Mouse (Mus musculus) urinary bladder, adult 2 months (tissue): ENCODE data around the gene Limk1. TPM values are rescaled to one million over a fixed set of nuclear protein-coding genes. Genes with fewer than 3 reads are reported as not detected.

ENCODE experiments used
- DNase-seq: peaks from one replicate; pipeline ENCODE4 v3.0.0; 2022; ENCODE audit warnings: low spot score
- polyA plus RNA-seq: library from polyadenylated mRNA; depleted of rRNA; stranded (reverse); fragments of >200 nt; gene quantifications from 2 replicates; pipeline ENCODE4 v1.2.3, GENCODE M21; 2012; rRNA removed

The Limk1 gene
- 10.6 and 12.6 TPM in 2 replicates for polyA plus RNA-seq

DNA sequence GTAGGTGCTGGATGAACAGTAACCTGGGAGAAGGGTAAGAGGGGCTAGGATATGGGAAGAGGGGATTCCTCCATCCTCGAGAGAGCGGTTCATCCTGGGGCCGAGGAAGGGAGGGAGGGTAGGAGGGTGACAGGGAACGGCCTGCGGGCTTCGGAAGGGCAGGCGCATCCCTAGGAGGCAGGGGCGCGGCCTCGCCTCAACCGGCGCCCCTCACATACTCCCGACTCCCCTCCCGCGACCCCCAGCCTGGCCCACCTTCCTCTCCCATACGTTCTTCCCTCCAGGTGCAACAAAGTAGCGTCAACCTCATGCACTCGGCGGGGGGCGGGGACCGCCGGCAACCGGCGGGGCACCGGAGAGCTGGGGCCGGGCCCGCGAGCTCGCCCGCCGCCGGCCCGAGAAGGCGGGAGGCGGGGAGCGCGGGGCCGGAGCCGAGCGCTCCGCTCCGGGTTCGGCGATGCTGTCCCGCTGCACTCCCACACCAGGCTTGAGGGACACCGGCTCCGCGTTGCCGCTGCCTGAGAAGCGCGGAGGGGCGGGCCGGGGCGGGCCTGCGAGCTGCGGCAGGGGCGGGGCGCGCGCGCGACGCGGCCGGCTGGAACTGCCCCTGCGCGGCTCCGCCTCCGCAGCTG, at the start of gene Limk1:
Limk1 (minus strand) TSS at position 513 of the 632 bp plus-strand sequence.
- no peak for DNase-seq

DNA sequence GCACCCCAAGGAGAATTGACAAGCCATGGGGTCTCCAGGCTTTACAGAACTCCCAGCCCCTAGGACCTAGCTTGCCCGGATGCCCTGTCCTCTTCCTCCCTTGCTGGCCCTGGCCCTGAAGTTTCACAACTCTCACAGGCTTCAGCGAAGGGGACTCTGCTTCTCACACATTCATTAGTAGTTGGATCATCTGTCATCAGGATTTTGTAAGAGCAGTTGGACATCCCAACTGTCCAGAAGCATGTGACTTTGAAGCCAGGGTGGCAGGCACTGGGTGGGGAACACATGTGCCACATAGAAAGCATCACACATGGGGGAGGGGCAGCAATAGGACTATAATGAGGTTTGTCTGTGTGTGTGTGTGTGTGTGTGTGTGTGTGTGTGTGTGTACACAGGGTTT, 46.5 kb upstream of the Limk1 start:
- DNase-seq: no peak

DNA sequence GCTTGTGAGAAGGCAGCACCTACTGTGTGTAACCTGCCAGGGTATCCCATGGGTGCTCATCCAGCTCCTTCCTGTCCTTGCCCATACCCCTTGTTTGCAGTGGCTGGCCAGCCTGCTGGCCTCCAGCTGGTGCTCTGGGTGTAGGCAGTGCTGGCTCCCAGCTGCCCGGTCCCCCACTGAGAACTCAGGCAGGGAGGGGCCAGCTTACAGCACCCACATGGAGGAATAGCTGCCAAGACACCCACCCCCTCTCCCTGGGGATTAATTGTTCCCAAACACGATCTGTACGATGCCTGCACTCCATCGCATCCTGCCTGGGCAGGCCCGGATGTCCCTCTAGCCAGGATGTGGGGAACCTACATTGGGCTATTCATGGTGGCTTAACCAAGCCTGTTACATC, 45.7 kb upstream of the Limk1 start:
- DNase-seq: no peak

DNA sequence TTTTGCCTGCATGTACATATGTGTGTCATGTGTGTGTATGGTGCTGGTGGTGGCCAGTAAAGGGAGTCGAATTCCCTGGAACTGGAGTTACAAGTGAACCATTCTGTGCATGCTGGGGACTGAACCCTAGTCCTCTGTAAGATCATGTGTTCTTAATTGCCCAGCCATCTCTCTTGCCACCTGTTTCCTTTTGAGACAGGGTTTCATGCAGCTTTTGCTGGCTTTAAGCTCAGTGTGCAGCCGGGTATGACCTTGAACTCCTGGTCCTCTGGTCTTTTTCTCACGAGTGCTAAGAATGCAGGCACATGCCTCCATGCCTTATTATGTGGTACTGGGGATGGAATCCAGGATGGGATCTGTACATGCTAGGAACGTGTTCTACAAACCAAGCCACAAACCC, 44.8 kb upstream of the Limk1 start:
- DNase-seq: no peak

DNA sequence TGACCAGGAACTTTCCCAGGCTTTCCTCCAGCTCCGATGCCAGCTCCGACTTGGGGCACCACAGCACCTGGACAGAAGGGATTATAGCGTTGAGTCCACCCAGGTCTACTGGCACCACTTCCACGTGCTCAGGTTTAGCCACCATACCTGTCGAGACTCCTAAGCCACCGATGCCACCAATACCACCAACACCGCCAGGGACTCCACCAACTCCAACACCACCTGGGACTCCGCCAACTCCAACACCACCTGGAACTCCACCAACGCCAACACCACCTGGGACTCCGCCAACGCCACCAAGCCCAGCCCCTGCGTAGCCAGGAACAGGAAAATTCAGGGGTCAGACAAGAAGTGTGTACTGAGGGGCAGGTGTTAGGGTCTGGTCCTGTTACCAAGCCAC, 40.7 kb upstream of the Limk1 start:
- no peak for DNase-seq

DNA sequence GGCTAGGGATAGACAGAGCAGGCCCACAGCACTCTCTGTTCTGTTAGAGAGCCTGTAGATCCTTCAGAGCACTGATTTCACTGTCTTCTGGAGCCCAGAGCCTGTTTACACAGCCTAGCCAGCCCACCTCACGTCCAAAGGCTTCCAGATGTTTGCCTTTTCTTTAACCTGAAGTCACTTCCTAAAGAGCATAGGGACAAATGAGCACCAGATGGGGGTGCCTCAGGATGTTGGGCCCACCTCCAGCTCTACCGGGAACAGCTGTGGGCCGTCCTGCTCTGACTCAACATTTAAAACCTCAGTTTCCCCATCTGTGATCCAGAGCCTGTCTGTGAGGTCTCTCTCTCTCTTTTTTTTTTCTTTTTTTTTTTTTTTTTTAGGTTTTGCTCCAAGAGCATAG, 40.1 kb upstream of the Limk1 start:
- DNase-seq: no peak

DNA sequence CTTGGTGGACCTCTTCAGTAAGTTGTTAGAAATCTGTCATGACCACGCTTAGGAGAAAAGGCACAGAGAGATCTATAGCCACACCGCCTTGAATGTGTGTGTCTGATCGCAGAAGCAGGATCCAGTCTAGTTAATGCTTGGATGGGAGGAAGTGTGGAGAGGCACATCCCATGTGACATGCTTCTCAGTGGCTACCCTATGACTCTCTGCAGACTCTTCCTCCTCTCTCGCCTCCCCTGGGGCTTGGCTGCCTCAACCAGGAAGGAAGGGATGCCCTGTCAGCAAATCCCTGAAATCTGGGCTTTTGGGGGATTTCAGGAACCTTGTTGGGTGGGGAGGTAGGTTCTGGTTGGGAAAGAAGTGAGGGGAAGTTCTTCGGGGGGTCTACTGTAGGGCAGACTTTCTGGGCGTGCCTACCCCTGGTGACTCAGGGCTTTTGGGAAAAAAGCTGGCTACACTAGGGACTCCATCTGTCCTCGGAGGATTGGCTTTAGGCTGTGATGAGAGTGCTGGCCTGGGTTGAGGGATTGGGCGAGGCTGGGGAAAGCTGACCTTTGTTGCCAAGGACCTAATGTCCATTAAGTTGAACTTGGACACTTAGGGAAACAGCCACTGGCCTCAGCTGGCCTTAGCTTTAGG, 38.7 kb upstream of the Limk1 start:
- no peak for DNase-seq

DNA sequence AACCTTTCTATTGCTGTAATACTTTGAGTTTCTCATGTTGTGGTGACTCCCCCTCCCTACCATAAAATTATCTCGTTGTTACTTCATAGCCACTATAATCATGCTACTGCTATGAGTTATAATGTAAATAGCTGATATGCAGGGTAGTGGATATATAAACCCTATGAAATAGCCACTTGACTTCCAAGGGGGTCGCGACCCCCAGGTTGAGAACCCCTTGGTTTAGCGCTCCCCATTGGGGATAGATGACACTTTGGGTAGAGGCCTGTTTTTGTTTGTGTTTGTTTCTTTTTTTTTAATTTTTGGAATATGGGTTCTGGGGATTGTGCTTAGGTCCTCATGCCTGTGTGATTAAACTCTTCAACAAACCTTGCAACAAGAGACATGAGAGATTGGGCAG, 36.9 kb upstream of the Limk1 start:
- no peak for DNase-seq

DNA sequence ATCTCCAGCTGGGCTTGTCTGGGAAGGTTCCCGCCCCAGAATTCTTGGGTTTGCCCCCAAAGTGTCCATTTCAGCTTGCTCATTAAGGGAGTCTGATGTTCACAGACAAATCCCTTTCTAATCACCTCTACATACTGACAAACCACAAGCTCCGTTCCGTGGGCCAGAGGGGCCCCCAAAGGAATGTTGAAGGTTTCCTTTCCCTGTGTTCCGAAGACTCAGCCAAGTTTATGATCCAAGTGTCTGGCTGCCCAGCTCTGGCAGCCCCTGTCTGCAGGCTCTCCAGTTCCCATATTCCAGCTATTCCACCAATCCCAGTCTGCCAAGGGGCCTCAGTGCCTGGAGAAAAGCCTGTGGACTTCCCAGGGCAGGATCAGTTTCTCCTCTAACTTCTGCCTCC, 31.7 kb upstream of the Limk1 start:
- DNase-seq: no peak

DNA sequence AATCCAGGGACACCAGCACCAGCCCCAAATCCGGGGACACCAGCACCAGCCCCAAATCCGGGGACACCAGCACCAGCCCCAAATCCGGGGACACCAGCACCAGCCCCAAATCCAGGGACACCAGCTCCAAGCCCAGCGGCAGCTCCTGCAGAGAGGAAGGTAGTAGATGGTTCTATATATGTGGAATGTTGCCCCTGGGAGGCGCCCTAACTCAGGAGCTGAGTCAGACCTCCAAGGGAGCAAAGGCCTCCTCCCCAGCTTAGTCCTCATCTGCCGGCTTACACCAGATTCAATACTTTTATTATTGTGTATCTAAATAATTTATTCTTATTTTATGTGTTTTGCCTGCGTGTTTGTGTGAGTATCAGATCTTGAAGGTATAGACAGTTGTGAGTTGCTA, 22.7 kb upstream of the Limk1 start:
- DNase-seq: no peak

DNA sequence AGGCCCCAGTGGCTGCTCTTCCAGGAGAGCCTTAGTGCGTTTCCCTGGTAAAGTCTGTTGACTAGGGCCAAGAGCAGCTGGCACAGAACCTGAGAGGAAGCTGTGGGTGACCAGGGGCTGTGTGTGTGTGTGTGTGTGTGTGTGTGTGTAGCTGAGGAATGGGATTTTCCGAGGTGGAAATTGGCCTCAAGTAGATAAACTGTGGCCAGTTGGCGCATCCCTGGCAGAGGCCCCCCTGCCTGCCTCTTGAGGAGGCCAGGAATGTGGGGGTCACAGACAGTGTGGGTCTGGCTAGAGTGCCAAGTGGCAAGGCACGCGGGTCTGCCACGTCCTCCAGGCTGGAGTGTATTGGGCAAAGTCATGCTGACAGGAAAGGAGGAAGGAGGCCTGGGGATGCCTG, 20.9 kb upstream of the Limk1 start:
- no peak for DNase-seq

DNA sequence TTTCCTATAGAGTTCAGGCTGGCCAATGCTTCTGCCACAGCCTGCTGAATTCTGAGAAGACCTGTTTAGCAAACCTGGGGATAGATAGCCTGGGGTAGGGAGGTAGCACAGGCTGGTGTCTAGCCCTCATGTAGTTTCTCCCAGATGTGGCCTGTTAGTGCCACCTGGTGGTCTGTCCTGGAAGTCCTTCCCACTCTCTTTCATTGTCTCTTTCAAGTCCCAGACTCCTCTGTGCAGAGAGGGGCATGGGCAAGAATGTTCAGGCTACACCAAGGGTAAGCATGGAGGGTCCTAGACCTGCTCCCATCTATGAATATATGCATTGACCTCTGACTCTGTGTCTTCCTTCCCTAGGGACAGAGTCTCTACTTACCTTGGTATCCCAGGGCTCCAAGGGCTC, 15.8 kb upstream of the Limk1 start:
- DNase-seq: peak; percentile 38

DNA sequence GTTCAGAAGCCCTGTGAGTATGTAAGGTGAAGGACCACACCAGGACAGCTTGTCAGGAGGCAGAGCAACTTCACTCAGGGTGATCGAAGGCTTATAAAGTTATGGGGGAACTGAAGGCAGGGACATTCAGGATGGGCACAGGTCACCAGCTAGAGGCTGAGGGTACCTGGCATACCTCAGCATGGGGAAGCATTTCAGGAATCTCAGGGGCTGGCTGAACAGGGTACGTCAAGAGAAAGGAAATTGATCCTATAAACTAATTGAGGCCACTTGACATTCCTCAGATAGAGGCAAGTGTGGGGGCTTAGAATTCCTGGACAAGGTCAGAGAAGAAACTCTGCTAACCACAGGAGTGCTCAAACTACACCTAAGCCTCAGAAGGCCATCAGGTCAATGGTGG, 7.1 kb upstream of the Limk1 start:
- no peak for DNase-seq

DNA sequence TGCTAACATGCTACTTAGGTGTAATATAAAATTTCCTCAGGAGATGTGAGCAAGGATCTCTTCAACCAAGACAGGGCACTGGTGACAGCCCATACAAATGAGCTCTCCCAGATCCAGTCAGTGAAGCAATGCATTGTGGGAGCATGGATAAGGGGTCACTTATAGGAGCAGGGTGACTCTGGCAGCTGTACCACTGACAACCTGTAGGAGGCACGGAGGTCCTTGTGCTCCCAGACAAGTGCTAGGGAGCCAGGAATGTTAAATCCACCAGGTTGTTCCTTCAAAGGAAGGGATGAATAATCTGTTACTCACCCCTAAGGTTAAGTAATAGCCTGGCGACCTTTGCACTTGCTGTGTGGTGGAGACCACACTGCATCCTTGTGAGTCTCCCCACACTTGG, 6.7 kb upstream of the Limk1 start:
- no peak for DNase-seq

DNA sequence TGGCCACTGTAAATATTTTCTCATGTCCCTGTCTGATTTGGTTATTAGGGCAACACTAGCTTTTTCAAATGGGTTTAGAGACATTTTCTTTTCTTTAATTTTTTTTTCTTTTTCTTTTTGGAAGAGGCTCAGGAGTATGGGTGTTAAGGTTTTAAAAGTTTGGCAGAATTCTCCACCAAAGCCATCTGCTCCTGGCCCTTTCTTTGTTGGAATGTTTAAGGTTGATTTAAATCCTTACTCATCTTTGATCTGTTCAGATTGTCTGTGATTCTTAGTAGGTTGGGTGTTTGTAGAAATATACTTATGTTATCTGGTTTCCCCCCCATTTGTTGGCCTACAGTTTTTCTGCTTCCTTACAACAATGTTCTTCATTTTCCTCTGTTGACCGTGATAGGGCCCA, 4.3 kb upstream of the Limk1 start:
- DNase-seq: no peak

DNA sequence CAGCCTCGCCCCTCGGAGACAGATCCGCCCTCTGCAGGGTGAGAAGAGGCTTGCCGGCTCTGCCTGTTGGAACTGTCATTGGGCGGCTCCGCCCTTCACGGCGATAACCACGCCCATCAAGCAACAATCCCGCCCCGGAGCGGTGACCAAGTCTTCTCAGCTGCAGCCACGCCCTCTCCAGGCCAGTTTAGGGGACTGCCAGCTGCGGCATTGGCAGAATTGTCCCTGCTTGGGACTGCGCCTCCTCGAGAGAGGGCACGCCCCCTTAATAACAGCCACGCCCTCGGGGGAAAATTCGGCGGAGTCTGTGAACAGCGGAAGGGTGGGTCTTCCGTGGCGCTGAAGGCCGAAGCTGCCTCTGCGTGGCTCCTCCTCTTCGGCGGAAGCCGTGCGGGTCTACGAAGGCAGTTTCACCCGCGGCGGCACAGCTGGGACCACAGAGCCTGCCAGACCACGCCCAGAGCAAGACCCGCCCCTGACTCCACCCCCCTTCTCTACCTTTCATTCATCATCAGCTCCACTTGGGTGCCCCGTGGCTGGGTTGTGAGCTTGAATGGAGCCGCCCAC, 403 bp upstream of the Limk1 start:
- DNase-seq: peak; percentile 90

DNA sequence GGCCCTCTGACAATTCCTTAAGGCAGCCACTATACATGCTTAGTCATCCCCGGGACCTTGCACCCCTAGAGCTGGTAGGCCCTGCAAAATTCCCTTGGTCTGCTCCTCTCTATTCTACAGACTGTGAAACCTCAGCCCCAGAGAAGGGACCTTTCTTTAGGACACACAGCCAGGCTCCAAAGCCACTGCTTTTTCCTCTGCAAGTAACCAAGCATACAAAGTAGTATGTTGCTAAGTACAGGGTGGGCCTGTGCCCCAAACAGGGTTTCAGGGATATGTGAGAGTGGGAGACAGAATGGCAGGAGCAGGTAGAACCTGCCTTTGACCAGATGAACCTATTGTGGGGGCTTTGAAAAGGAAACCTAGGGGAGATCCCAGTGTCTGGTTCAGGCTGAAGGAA, 1.2 kb downstream of the Limk1 start:
- DNase-seq: no peak

DNA sequence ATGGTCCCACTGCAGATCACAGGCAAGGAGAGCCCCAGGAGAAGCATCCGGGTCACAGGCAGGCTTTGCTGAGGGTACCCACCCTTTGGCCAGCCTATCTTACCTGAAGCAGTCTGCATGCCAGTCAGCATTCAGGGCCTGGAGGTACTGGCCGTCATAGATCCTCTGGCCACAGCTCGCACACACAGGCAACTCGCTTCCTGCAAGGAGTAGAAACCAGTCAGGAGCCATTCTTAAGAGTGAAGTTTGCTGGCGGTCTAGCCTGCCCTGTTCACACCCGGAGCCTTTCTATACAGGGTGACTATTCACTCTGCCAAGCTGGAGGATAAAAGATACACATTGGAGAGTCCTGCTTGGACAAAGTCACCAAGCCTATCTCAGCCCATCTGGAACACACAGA, 1.9 kb downstream of the Limk1 start:
- no peak for DNase-seq

DNA sequence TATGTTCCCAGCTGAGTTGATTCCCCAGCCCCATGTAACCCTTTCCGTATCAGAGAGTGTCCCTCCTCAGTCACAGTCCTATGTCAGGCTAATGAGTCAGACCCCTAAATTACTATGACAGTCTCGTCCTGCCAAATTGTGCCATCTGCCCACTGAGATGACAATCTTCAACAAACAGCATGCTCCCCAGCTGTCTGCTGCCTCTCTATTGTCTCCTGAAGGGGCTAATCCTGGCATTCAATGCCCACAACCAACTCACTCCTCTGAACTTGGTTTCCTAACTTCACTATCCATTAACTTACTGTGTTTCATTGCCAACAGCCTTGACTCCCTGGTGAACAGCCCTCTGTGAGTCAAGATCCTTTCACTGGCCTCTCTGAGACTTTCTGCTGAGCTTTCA, 4.0 kb downstream of the Limk1 start:
- DNase-seq: no peak

DNA sequence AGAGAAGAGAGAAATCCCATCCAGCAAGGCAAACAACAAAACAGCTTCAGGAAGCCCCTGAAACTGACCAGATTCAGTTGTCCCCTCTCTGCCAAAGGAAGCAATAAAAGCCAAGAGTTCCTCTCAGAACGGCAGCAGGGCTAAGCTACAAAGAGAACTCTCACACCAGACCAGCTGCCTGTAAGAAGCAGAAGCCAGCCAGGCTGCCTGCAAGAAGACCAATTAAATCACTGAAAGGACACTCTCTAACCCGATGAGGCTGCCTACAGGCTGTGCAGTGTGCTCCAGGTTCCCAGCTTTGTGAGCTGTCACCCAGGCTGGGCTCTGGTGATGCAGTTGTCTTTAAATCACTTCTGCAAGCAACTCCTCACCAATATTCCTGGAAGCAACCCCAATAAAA, 4.6 kb downstream of the Limk1 start:
- DNase-seq: no peak

DNA sequence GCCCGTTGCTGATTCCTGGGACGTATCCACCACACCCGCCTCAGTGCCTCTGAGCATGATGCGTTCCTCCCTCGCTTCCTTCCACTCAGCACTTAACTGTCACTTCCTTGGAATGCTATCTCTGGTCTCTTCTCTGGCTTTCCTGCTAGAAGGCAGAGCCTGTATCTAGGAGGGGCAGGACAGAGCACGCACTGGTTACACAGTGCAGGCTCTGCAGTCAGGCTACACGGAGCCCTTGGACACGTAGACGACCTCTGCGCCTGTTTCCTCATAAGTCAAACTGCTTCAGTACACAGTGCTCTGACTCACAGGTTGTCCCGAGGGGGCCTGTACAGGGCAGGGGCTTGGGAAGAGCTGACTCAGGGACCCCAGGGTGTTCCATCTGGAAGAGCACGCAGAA, 8.2 kb downstream of the Limk1 start:
- DNase-seq: peak; percentile 38

DNA sequence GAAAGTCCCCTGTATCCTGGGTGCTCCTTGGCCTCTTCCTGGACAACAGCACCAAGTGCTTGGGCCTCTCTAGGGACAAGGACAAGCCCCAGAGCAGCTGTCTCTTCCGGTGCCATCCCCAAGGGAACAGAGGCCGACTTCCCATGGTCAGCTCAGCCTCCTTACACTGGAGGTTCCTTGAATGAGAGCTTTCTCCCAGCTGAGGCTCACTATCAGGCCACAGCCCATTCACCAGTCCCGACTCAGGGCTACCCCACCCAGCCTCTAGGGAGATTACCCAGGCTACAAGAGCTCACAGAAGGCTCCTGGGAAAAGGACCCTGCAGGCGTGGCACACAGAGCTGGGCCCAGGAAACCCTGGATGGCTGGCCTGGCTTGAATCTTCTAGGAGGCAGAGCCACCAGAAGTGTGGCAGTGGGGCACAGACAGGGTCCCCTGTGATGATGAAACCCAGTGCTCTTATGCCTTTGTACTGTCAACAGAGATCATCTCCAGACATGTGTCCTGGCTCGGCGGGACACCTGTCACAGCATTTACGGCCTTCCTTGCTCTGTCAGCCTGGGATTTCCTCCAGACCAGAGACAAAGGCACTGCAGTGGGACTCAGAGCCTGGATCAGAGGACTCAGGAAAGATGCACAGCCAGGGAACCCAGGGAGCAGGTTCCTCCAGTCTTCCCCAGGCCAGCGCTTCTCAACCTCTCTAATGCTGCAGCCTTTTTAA, 9.4 kb downstream of the Limk1 start:
- no peak for DNase-seq

DNA sequence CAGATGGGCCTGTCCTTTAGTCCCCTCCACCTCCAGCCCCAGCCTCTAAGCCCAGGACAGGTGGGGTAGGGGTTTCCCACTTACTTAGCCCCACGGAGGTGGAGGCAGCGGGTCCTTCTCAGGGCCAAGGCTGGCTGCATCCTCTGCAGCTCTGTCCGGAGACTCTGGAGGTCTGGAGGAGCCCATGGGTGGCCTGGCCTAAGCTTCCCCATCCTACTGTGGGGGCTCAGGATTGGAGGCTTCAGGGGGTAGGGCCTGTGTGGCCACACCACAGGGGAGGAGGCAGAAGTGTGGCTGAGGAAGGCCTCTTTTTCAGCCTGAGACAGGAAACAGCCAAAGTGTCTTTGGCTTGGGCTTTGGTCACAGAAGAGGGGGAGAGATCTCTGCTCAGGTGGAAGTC, 10.4 kb downstream of the Limk1 start:
- no peak for DNase-seq
